Mouse (Mus musculus) right cerebral cortex, postnatal 10 days (tissue): ENCODE measurements at regions not wholly inside any gene's neighbourhood (a gene's known extent, or its start where the extent isn't known, plus 50 kb on each side); places are given as distances from the start of the nearest gene placed in this dataset.

Experiments used
- DNase-seq, 2 experiments: peaks; one replicate each; pipeline ENCODE4 v3.0.0; 2021; ENCODE audit warnings: low spot score in 2 of 2

DNA sequence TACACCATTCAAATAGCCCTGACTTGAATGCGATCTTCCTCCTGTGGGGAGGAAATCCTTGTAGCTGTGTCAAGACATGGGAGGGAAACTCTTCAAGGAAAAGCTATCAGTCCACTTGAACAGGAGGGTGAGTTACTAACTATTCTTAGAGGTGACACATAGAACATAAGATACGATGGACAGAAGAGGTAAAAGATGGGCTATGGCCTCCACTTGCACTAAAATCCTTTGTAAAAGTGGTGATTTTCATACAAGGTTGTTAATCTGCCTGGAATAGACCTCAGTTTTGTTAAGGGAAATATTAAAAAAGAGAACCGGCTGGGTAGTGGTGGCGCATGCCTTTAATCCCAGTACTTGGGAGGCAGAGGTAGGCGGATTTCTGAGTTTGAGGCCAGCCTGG, 102.1 kb upstream of the Cpm start:
- no peak for DNase-seq

DNA sequence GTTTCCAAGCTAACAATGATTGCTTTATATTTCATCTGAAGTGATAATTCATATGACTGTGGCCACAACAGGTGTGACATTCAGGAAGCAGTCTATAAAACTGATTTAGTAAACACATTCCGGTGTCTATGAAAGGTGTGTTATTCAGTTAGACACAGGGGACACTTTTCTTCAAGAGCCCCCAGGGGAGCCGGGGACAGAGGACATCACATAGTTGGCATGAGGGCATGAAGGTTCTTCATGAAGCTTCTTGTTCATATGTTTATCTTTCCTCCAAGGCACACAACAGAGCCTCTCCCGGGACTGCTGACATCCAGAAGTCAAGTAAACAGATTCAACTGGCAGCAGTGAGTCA, 102.5 kb upstream of the Cpm start:
- no peak for DNase-seq

DNA sequence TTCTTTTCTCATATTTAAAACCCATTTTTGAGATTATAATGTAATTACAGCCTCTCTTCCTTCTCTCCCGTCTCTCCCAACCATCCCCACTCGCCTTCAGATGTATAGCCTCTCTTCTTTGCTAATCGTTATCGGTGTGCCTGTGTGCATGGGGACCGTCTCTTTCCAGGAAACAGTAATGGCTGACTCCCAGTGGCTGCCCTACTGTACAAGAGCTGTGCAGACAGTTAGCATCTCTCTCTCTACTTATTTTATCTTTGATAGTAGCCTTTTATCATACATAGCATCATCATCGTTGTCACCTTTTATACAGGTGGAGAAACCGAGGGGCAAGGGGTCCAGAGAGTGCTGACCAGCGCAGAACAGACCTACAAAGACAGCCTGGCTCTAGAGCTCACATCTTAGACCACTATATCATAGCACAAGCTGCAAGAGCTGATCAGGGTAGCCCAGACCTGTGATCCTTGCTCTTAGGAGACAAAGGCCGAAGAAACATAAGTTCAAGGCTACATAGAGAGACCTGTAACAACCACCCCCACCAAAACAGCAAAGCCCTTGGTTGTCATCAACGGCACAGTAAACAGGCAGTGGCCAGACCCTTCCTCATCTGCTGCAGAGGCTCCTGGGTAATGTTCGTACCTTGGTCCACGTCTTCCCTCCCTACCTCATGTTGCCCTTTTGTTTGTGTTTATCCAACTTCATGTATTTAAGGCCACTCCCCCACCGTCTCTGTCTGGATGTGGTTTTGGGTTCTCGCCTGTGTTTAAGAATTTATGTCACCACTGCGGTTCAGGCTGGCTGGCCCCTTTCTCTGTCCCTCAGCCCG, 103.1 kb upstream of the Cpm start:
- no peak for DNase-seq

DNA sequence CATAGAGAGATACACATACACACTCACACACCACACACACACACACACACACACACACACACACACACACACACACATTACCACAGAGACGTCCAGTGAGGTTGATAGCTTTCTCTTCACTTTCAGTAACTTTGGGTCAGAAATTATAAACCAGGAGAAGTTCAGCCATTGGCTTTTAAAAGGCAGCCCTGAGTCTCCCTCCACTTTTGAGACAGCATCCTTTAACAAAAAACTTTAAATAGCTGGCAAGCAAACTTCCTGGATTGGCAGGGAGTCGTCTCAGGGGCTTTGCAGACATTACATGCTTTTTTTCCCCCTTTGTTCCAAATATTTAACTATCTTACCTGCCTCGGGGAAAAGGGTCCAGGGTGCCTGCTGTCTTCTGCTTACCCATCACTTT, 103.7 kb upstream of the Cpm start:
- no peak for DNase-seq

DNA sequence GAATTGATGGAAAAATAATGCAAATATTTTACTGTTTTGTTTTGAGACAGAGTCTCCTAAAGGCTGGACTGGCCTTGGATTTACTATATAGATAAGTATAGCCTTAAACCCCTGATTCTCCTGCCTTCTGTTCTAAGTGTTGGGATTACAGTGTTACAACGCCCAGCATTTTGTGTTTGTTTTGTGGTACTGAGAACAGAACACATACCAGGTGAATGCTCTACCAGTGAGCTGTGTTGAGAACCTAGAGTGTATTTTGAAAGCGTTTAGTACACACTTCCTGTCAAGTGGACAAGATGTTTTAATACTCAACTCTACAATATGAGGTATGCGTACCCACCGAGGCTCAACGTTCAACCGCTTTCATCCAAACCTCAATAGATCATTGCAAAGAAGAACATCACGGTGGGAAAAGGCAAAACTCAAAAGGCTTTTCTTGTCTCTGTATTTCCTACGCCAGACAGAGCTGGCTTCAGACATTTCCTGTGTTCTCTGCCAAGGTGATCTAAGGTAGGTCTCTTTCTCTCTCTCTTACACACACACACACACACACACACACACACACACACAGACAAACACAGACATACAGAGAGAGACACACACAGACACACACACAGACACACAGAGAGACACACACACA, 104.3 kb upstream of the Cpm start:
- DNase-seq, result no peak

DNA sequence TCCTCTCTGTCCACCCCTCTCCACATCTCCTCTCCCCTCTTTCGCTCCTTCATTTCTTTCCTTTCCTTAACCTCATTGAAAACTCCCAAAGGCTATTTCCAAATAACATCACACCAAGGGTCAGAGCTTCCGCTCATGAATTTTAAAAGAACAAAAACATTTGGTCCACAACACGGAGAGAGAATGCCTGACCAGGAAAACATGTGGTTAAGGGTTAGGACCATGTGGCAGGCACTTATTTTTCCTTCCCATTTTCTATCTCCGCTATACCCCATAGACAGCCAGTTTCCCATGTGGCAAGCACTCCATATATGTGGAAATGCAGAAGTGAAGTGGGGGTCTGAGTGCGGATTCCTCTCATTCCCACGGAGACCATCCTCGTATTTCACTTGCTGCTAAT, 105.2 kb upstream of the Cpm start:
- DNase-seq, result no peak

DNA sequence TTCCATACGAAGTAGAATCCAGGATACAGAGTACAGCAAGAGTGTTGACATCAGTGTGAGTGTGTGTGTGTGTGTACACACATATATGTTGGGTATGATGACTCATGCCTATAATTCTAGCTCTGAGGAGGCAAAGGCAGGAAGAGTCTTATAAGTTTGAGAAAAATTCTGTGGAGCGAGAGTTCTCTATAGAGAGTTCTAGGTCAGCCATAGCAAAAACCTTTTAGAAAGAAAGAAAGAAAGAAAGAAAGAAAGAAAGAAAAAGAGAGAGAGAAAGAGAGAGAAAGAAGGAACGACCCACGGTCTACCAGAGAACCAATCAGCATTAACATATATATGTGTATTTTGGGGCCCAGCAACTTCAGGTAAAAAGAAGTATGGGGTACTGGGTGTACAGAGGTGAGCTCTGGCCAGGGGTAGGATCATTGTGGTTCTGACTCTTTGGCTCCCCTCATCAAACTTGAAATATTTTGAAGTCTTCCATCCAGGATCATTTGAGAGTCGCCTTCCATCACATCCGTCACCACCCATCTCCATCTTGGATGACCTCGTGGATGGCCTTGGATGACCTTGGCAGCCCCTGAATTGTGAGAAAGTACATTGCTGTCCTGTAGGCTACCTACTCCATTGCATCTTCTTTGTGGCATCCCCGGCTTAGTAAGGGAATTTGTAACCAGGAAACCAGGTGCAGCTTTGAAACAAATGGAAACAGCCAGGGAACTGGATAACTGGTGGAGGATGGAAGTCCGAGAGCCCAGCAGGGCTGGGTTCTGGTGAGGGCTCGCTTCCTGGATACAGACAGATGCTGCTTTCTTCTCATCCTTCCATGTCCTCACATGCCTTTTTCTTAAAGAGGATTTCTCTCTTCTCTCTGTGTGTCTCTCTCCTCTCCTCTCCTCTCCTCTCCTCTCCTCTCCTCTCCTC, 106.1 kb upstream of the Cpm start:
- no peak for DNase-seq

DNA sequence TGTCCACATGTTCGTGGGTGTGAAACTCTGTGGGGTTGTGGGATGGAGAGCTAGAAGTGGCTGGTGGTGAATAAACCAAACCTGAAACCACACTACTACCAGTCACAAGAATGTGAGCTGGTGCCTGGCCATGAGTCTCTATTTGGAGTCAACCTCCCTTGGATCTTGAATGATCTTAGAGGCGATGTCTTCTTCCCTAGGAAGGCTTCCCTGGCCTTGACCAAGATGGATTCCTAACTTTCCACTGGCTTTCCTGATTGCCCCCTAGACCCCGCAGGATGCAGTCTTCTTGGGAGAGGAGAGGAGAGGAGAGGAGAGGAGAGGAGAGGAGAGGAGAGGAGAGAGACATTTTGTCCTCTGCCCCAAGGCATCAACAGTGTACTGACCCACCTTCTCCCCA, 106.9 kb upstream of the Cpm start:
- no peak for DNase-seq

DNA sequence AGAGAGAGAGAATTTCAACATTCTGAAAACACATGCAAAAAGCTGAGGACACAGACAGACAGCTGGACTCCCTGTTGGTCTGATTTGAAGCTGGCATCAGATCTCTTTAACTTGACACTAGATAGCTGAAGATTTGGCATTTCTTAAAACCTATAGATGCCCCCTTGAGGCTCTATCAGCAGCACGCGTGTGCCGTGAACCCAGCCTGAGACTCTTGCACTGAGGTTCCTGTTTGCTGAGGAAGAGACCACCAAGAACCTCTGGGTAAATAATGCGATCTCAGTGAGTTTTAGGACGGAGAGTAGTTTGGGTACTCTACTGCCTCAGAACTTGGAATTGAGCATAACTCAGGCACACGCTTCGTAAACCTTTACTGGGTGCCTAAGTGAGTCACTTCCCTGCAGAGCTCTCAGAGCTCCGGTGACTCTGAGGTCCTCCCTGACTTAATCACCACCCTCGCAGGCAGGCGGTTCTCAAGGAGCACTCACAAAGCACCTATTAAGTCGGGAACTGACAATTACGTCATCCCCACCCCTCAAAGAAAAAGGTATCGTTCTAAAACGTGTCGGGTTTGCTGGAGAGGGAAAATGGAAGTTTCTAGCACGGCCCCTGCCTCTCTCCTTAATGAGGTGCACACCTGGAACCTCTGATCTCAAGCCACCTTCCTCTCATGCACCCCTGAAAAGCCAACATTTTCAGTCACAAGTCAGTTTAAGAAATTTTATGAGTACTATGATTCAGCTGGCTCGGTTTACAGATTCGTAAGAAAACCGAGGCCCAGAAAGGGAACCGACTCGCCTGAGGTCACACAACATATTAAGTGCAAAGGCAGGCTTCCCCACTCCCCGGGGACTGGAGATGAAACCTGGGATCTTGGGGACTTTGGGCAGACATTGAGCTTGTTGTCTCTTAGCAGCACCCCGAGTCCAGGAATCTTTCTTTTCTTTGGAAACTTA, 107.7 kb upstream of the Cpm start:
- DNase-seq, result no peak

DNA sequence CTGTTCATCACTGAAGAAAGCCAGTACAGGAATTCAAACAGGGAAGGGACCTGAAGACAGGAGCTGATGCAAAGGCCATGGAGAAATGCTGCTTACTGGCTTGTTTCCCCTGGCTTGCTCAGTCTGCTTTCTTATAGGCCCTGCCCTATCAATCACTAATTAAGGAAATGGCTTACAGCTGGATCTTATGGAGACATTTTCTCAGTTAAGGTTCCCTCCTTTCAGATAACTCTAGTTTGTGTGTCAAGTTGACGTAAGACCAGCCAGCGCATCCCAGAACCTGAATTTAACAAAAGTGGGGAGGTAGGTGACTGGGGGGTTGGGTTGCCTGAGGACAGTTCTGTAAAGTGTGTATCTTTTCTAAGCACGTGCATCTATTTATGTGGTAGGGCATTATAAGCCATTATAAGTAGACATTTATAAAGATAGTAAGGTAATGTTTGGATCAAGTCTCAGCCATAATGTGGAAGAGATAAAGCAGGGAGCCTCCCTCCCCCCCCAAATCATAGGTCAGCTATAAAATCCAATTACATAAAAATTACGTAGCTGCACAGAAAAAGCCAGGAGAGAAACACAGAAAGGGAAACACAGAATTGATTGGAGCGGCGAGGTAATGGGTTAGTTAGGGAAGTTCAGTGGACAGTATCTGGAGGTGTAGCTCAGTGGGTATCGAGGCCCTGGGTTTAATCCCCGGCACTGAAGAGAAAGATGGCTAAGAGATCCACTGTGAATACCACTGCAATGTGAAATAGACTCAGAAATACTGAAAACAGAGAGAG, 108.6 kb upstream of the Cpm start:
- DNase-seq, result no peak

DNA sequence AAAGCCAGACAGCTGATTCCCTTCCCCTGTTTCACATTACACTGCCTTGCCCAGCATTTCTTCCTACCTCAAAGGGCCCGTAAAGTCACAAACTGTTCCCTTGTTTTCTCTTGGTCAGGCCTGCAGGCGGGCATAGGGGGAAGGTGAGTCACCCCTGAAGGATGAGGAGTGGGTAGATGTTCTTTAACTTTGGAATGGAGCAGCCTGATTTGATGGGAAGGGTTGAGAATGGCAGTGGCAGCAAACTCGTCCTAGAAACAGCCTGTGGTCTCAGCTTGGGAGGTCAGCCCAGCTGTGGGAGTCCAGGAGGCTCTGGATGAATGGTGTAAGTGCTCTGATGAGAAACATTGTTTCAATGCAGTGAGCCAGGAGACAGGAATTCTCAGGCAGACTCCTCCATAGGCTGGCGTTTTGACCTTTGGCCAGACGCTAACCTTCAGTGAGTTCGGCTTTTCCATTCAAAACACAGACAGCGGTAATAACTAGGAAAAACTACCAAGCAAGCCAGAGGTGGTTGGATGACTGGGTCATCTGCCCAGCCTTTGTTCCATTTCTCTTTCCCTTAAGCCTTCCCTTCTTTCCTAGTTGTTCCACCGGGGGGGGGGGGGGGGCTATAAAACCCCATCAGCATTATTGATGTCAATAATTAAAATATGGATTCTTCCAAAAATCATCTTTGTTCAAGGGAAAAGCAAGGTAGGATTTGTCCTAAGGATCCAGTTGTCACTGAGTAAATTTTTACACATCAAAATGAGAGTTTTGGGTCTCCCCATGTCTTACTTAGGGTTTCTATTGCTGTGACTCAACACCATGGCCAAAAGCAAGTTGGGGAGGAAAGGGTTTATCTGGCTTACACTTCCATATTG, 109.4 kb upstream of the Cpm start:
- no peak for DNase-seq

DNA sequence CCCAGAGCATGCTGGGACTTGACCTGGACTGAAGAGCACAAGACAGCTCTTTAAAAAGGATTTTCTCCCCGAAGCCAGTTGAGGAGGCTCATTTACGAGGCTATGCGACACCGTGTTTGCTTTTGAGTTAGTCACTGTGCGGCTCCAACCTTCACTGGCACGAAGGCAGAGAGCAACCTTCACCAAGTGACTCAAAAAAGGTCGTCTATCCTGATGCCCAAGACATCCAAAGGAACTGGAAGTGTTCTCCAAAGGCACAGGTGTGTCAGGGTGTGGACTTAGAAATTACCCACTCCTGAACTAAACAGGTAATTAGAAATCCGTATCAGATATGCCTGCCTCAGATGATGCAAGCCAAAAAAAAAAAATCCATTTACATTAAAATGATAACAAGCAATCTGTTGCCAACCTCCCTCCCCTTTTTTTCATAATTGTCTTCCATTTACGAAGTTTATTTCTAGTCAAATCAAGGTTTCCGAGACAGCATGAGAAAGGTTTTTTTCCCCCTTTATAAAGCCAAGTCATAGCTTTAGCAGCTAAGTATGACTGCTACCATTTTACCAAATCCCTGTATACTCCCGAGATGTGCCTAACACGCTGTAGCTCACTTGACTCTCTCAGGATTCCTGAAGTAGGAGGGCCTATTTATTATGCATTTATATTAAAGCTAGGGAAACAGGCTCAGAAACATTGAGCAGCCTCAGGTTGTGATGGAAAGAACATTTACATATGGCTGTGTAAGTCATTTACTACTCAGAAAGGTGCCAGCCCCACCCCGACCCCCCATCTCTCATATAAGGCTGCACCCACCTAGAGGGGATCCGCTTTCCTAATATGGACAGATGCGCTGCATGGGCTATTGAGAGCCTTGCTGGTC, 110.3 kb upstream of the Cpm start:
- DNase-seq, result no peak

DNA sequence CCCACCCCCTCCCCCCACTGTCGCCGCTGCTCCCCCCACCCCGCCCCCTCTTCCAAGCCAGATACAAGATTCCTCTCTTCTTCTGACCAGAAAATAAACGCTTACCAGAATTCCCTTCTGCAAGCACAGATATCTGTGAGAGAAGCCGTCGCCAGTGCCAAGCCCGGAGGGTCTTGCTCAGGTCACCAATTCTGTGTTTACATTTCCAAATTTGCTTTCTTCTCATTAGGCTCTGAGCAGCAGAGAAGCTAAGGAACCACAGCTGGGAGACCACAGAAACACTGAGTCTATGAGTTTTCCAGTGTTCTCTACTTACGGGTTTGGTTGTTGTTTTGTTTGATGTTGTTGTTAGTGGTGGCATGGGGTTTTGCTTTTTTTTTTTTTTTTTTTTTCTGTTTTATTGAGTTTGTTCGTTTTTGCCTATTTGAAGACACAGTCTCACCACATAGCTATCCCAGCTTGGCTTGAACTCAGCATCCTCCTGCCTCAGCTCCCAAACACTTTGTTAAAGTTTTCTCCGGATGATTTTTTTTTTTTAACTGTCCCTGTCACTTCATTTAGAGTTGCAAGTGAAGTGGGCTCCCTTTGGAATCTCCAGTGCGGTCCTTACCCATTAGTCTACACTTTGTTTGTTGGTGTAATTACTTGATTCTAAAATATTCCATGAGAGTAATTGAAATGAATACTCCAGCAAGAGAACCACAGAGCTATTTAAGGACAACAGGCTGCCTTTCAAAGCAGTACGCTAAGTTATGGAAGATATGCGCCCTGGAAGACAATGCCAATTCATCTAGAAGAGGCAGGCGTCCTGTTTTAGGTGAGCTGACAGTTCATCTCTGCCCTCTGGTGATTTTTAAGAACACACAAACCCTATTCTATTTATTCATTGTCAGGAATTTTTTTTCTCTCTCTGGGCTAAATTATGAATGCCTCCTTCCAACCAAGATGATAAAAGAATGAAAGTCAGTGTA, 111.2 kb upstream of the Cpm start:
- DNase-seq, result no peak

DNA sequence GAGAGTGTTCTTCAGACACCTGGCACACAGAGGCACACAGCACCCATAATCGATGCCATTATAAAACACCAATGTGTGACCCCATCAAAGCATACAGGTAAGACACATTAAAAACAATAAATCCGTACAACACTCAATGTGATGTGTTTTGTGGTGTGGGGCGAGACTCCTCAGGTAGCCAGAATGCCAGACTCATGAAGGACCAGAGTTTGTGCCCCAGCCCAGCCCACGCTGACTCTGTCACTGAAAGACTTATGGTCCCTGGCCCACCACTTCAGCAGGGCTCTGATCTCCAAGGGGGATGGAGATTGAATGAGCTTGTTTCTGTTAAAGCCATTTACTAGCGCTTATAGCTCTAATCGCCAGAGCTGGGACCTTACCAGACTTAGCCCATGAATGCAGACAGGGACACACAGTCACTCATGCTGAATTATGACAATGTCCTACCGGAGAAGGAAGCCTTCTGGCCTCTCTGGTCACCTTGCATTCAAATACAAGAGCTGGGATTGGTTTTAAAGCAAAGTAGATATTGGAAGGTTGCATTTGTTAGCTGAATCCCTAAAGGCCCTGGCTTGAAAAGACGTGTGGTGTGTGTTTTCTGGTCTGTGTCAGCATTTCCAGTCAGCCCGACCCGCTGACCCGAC, 112.1 kb upstream of the Cpm start:
- DNase-seq, result no peak

DNA sequence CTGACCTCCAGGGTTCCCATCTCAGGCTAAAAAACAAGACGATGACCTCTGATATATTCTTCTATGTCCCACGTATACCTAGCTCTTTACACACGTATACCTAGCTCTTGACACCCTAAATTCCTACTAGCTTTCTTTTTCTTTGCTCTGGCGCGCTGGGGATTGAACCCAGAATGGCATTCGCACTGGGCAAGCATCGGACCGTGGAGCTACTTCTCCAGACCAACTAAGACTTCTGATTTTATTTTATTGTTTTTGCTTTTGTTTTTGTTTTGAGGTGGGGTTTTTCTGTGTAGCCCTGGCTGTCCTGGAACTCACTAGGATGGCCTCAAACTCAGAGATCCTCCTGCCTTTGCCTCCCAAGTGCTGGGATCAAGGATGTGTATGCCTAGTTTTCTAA, 112.8 kb upstream of the Cpm start:
- no peak for DNase-seq

DNA sequence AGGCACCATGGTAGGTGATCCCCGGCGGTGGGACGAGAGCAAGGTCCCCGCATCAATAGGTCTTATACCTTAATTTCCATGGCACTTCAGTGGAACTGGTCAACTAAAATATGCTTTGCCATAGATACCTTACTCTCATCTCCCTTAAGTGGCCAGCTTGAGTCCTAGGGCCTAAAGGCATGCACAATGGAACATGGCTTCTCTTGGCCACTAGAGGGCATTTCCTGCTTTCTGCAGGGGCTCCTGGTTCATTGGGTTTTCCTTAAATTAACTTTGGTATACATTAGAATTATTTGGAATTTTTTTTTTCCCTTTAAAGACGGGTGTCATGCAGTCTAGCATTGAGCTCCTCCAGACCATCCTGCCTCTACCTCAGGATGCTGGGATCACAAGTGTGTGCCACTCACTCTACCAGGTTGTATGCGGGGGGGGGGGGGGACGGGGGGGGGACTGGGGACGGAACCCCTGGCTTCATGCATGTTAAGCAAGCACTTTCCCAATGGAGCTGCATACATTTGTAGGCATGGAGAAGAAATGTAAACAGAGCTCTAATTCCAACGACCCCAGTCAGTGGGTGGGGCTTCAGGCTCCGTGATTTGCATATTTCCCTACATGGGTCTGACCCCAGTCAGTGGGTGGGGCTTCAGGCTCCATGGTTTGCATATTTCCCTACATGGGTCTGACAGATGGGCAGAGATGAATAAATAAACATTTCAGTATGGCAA, 113.4 kb upstream of the Cpm start:
- peak; percentile 32 to 46 for DNase-seq
